In the genomic region with DNA sequence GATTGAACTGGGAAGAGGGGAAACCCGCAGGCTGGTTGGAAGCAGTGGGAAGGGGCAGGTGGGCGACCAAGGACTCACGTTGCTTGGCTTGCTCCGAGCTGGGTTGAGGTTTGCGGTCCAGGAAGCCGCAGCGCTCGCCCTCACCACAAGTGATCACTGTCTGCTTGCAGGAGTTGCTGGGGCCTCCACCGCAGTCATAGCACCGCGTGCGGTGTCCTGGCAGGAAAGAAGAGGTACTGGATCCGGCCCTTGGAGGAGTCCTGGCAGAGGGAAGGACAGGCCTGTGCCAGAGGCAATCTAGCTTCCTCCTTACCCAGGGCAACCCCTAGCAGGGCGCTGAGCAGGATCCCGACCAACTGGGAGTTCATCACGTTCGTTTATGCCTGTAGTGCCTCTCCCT, we compare ENCODE assay signal across 14 mouse cellular contexts. TPM values are rescaled to one million over a fixed set of nuclear protein-coding genes. Genes with fewer than 3 reads are reported as not detected.
DNase-seq lines count a peak whose midpoint lies in the region; ATAC-seq and TF ChIP-seq lines count a peak whose summit lies in the region.
"Had no signal": no experiment of that assay in that cellular context is flagged by ENCODE, and none has a peak within 500 bp of the region (broad histone marks: within the 10 kb centered on the region; RNA-seq: fewer than 3 reads in every experiment).

No protein-coding gene starts in this region.

- TF ChIP-seq POLR2A in cerebellum, adult 2 months (IDR thresholded peaks at IDR 0.05; ENCODE audit: borderline replicate concordance, insufficient read depth, low read length): peak; percentile 39; the same call in 1 of the 2 replicates
- no peak for TF ChIP-seq POLR2A in lung, adult 2 months (IDR thresholded peaks at IDR 0.05; ENCODE audit: borderline replicate concordance, extremely low read depth, low read depth, low read length)

- H3K9me3 ChIP-seq in midbrain, embryonic 11.5 days (ENCODE audit: control insufficient read depth, low read length): no peaks in the 10 kb centered on the region; the same call in 1 of the 2 replicates
- no peaks in the 10 kb centered on the region for H3K9me3 ChIP-seq in midbrain, embryonic 14.5 days (ENCODE audit: control insufficient read depth, low read length)
- H3K9me3 ChIP-seq in intestine, postnatal 0 days (ENCODE audit: control insufficient read depth): no peaks in the 10 kb centered on the region

- no peak for ATAC-seq in midbrain, embryonic 11.5 days (ENCODE audit: low FRiP score)
- ATAC-seq in midbrain, embryonic 14.5 days (ENCODE audit: low FRiP score, low TSS enrichment): no peak
- no peak for ATAC-seq in intestine, postnatal 0 days
- ATAC-seq: Patski had no signal

- no peak overlapping the region for H3K27ac ChIP-seq in midbrain, embryonic 11.5 days (ENCODE audit: low read depth, low read length)
- H3K27ac ChIP-seq in midbrain, embryonic 14.5 days (replicated peaks; ENCODE audit: low read depth, low read length): no peak overlapping the region
- peak overlapping the region; percentile 73 for H3K27ac ChIP-seq in cerebellum, adult 2 months (ENCODE audit: insufficient read depth, low read length)
- H3K27ac ChIP-seq in intestine, postnatal 0 days (ENCODE audit: low read depth, low read length): no peak overlapping the region

- H3K36me3 ChIP-seq in midbrain, embryonic 11.5 days (ENCODE audit: control insufficient read depth, insufficient read depth, low read length): no peaks in the 10 kb centered on the region
- no peaks in the 10 kb centered on the region for H3K36me3 ChIP-seq in midbrain, embryonic 14.5 days (ENCODE audit: control insufficient read depth, insufficient read depth, low read length)
- H3K36me3 ChIP-seq in intestine, postnatal 0 days (ENCODE audit: control insufficient read depth, insufficient read depth): no peaks in the 10 kb centered on the region

- peak; percentile 59 for DNase-seq in midbrain, embryonic 11.5 days (ENCODE audit: low spot score, missing footprints)
- DNase-seq in midbrain, embryonic 14.5 days: no peak
- DNase-seq in cerebellum, adult 2 months: peak; percentile 89 to 92
- DNase-seq in adrenal gland, postnatal 4 days (ENCODE audit: low spot score in 2 of 2): no peak
- no peak for DNase-seq in natural killer cell, adult 2 months (ENCODE audit: low spot score in 2 of 2)
- DNase-seq in lung, adult 2 months: no peak
- DNase-seq: adrenal gland, postnatal 36 days; heart, postnatal 14 days; kidney, postnatal 36 days; lung, postnatal 14 days had no signal

- WGBS in midbrain, embryonic 11.5 days: 61% methylated on average over 17 of the region's 17 CpGs
- WGBS in midbrain, embryonic 14.5 days: 60% methylated on average over 17 of the region's 17 CpGs
- WGBS in cerebellum, adult 2 months: 9% methylated on average over 17 of the region's 17 CpGs
- WGBS in intestine, postnatal 0 days: 29% methylated on average over 17 of the region's 17 CpGs
- 54% methylated on average over 17 of the region's 17 CpGs for WGBS in lung, adult 2 months

- no peak overlapping the region for H3K4me3 ChIP-seq in midbrain, embryonic 11.5 days (ENCODE audit: low read depth, low read length)
- no peak overlapping the region for H3K4me3 ChIP-seq in midbrain, embryonic 14.5 days (replicated peaks; ENCODE audit: low read depth, low read length)
- H3K4me3 ChIP-seq in cerebellum, adult 2 months (replicated peaks; ENCODE audit: insufficient read depth, low read depth, low read length): peak overlapping the region; percentile 5
- H3K4me3 ChIP-seq in intestine, postnatal 0 days (ENCODE audit: low read depth, low read length): no peak overlapping the region
- H3K4me3 ChIP-seq in lung, adult 2 months (replicated peaks; ENCODE audit: extremely low read depth, low read depth, low read length): no peak overlapping the region

- TF ChIP-seq CTCF in cerebellum, adult 2 months (IDR thresholded peaks at IDR 0.05; ENCODE audit: borderline replicate concordance, insufficient read depth, low read depth, low read length): no peak
- no peak for TF ChIP-seq CTCF in intestine, postnatal 0 days (IDR thresholded peaks at IDR 0.05; ENCODE audit: low read depth)
- no peak for TF ChIP-seq CTCF in lung, adult 2 months (IDR thresholded peaks at IDR 0.05; ENCODE audit: insufficient read depth, low read length)

- H3K4me2 ChIP-seq in midbrain, embryonic 11.5 days: no peak overlapping the region
- H3K4me2 ChIP-seq in midbrain, embryonic 14.5 days (ENCODE audit: low read length): no peak overlapping the region
- peak overlapping the region; percentile 27 for H3K4me2 ChIP-seq in intestine, postnatal 0 days (replicated peaks; ENCODE audit: low read depth)

- H3K27me3 ChIP-seq in midbrain, embryonic 11.5 days (ENCODE audit: control insufficient read depth, insufficient read depth, low read length): no peaks in the 10 kb centered on the region
- H3K27me3 ChIP-seq in midbrain, embryonic 14.5 days (ENCODE audit: control insufficient read depth, insufficient read depth, low read length): no peaks in the 10 kb centered on the region
- no peaks in the 10 kb centered on the region for H3K27me3 ChIP-seq in cerebellum, adult 2 months (ENCODE audit: control insufficient read depth, insufficient read depth, low read length)
- H3K27me3 ChIP-seq in intestine, postnatal 0 days (replicated peaks; ENCODE audit: control insufficient read depth, insufficient read depth, low read length): no peaks in the 10 kb centered on the region
- H3K27me3 ChIP-seq: Patski had no signal

- no peak overlapping the region for H3K9ac ChIP-seq in midbrain, embryonic 11.5 days (ENCODE audit: low read length)
- H3K9ac ChIP-seq in midbrain, embryonic 14.5 days (replicated peaks; ENCODE audit: low read length): no peak overlapping the region
- no peak overlapping the region for H3K9ac ChIP-seq in intestine, postnatal 0 days (ENCODE audit: low read depth, low read length)

- peaks cover 11% of the 10 kb centered on the region; the same call in 1 of the 2 replicates for H3K4me1 ChIP-seq in midbrain, embryonic 11.5 days (ENCODE audit: control insufficient read depth, insufficient read depth, low read length)
- H3K4me1 ChIP-seq in midbrain, embryonic 14.5 days (ENCODE audit: control insufficient read depth, insufficient read depth, low read length): no peaks in the 10 kb centered on the region
- H3K4me1 ChIP-seq in cerebellum, adult 2 months (ENCODE audit: control insufficient read depth, insufficient read depth, low read length): peaks cover 52% of the 10 kb centered on the region
- peaks cover 9% of the 10 kb centered on the region; the same call in 1 of the 2 replicates for H3K4me1 ChIP-seq in intestine, postnatal 0 days (replicated peaks; ENCODE audit: control insufficient read depth, insufficient read depth, low read length)
- H3K4me1 ChIP-seq in lung, adult 2 months (ENCODE audit: control insufficient read depth, insufficient read depth, low read length): no peaks in the 10 kb centered on the region; the same call in none of the 2 replicates

RNA-seq across cellular contexts. Expression of a gene that starts 2.6 kb away (rescaled TPM):
- polyA plus RNA-seq in midbrain, embryonic 11.5 days (2014; fragmentation: Nextera tagmentation; extraction: Ambion mirVana): not detected in 2 replicates
- 0.62 TPM in 1 of 2 replicates, not detected in the other for polyA plus RNA-seq in midbrain, embryonic 14.5 days (2014; fragmentation: Nextera tagmentation; extraction: Ambion mirVana)
- polyA plus RNA-seq in cerebellum, adult 2 months (2012; rRNA removed): 5.3 and 6.3 TPM in 2 replicates
- 2.2 TPM in 2 replicates for polyA plus RNA-seq in intestine, postnatal 0 days (2015; fragmentation: Nextera tagmentation; extraction: Ambion mirVana)
- not detected for total RNA-seq in adrenal gland, postnatal 4 days (2021)
- 5.8 and 25.7 TPM in 2 replicates for polyA plus RNA-seq in lung, adult 2 months (2012; rRNA removed)
- total RNA-seq: heart, postnatal 14 days had no signal
- polyA plus RNA-seq: Patski had no signal

RNA-seq across cellular contexts. Expression of a gene that starts 3.8 kb away (rescaled TPM):
- polyA plus RNA-seq in midbrain, embryonic 11.5 days (2014; fragmentation: Nextera tagmentation; extraction: Ambion mirVana): 0.97 and 1.5 TPM in 2 replicates
- polyA plus RNA-seq in midbrain, embryonic 14.5 days (2014; fragmentation: Nextera tagmentation; extraction: Ambion mirVana): 0.78 and 1.5 TPM in 2 replicates
- polyA plus RNA-seq in cerebellum, adult 2 months (2012; rRNA removed): 8.5 and 10.4 TPM in 2 replicates
- polyA plus RNA-seq in intestine, postnatal 0 days (2015; fragmentation: Nextera tagmentation; extraction: Ambion mirVana): 3.8 and 4.9 TPM in 2 replicates
- total RNA-seq in adrenal gland, postnatal 4 days (2021): 1 to 10 TPM; 2.0 to 2.4 TPM
- polyA plus RNA-seq in lung, adult 2 months (2012; rRNA removed): 14.5 and 16.7 TPM in 2 replicates
- polyA plus RNA-seq: embryonic facial prominence, embryonic 11.5 days had no signal

RNA-seq across cellular contexts. Expression of a gene that starts 8.1 kb away (rescaled TPM):
- 0.76 and 0.89 TPM in 2 replicates for polyA plus RNA-seq in midbrain, embryonic 11.5 days (2014; fragmentation: Nextera tagmentation; extraction: Ambion mirVana)
- polyA plus RNA-seq in midbrain, embryonic 14.5 days (2014; fragmentation: Nextera tagmentation; extraction: Ambion mirVana): 0.11 and 0.21 TPM in 2 replicates
- 0.25 and 0.43 TPM in 2 replicates for polyA plus RNA-seq in cerebellum, adult 2 months (2012; rRNA removed)
- polyA plus RNA-seq in intestine, postnatal 0 days (2015; fragmentation: Nextera tagmentation; extraction: Ambion mirVana): 0.13 and 0.17 TPM in 2 replicates
- total RNA-seq in adrenal gland, postnatal 4 days (2021): under 1 TPM; 0.22 to 0.90 TPM
- polyA plus RNA-seq in lung, adult 2 months (2012; rRNA removed): 1.0 and 2.1 TPM in 2 replicates
- total RNA-seq: adrenal gland, postnatal 36 days had no signal
- polyA plus RNA-seq: Patski had no signal

RNA-seq across cellular contexts. Expression of a gene that starts 8.9 kb away (rescaled TPM):
- not detected in 2 replicates for polyA plus RNA-seq in midbrain, embryonic 11.5 days (2014; fragmentation: Nextera tagmentation; extraction: Ambion mirVana)
- polyA plus RNA-seq in midbrain, embryonic 14.5 days (2014; fragmentation: Nextera tagmentation; extraction: Ambion mirVana): not detected in 2 replicates
- polyA plus RNA-seq in cerebellum, adult 2 months (2012; rRNA removed): 0.11 and 0.15 TPM in 2 replicates
- polyA plus RNA-seq in intestine, postnatal 0 days (2015; fragmentation: Nextera tagmentation; extraction: Ambion mirVana): 0.12 TPM in 1 of 2 replicates, not detected in the other
- under 1 TPM; 0.31 to 0.34 TPM for total RNA-seq in adrenal gland, postnatal 4 days (2021)
- 3.8 and 90.0 TPM in 2 replicates for polyA plus RNA-seq in lung, adult 2 months (2012; rRNA removed)
- total RNA-seq: heart, postnatal 14 days had no signal
- polyA plus RNA-seq: embryonic facial prominence, embryonic 11.5 days; Patski had no signal

RNA-seq across cellular contexts. Expression of a gene that starts 11.3 kb away (rescaled TPM):
- 0.28 and 0.74 TPM in 2 replicates for polyA plus RNA-seq in midbrain, embryonic 11.5 days (2014; fragmentation: Nextera tagmentation; extraction: Ambion mirVana)
- polyA plus RNA-seq in midbrain, embryonic 14.5 days (2014; fragmentation: Nextera tagmentation; extraction: Ambion mirVana): not detected in 2 replicates
- 0.86 and 1.1 TPM in 2 replicates for polyA plus RNA-seq in cerebellum, adult 2 months (2012; rRNA removed)
- not detected in 2 replicates for polyA plus RNA-seq in intestine, postnatal 0 days (2015; fragmentation: Nextera tagmentation; extraction: Ambion mirVana)
- total RNA-seq in adrenal gland, postnatal 4 days (2021): not detected
- polyA plus RNA-seq in lung, adult 2 months (2012; rRNA removed): 0.16 and 0.84 TPM in 2 replicates
- total RNA-seq: adrenal gland, postnatal 36 days; heart, postnatal 14 days had no signal
- polyA plus RNA-seq: Patski; stomach, embryonic 14.5 days had no signal

Comparison
In these comparisons a context has a peak if more than half of its experiments do, and no peak if none do; other contexts are left out.
1. DNase-seq: peak in midbrain, embryonic 11.5 days (single experiment) and cerebellum, adult 2 months (2 of 2); none in midbrain, embryonic 14.5 days (single experiment), adrenal gland, postnatal 4 days (0 of 2), natural killer cell, adult 2 months (0 of 2) and lung, adult 2 months (single experiment).